1 mouse cellular context compared by ENCODE assay signal in genomic region chr17:36943691-36944090, GRCm38 (mm10).
TF ChIP-seq lines count a peak whose summit lies in the region.

No protein-coding gene starts in this region.

TF ChIP-seq in ES-E14, 5 proteins besides CTCF, POLR2A, EP300 and RAD21 (continued from another document):
- TF ChIP-seq ZNF384 (IDR thresholded peaks at IDR 0.05; ENCODE audit: low read depth, low read length) = no peak
- TF ChIP-seq HCFC1 (IDR thresholded peaks at IDR 0.05; ENCODE audit: borderline replicate concordance, insufficient read depth, low read length) = no peak
